Mouse (Mus musculus) CD8-positive naive resting alpha-beta T cell, adult 57 days (primary cell): ENCODE results near the gene Olfr781. TPM values are rescaled to one million over a fixed set of nuclear protein-coding genes. Genes with fewer than 3 reads are reported as not detected.

Experiments
- total RNA-seq: library from RNA; stranded (reverse); gene quantifications from one replicate; pipeline ENCODE4 v1.2.4, GENCODE M21; 2023

Olfr781 gene
- total RNA-seq = not detected

DNA sequence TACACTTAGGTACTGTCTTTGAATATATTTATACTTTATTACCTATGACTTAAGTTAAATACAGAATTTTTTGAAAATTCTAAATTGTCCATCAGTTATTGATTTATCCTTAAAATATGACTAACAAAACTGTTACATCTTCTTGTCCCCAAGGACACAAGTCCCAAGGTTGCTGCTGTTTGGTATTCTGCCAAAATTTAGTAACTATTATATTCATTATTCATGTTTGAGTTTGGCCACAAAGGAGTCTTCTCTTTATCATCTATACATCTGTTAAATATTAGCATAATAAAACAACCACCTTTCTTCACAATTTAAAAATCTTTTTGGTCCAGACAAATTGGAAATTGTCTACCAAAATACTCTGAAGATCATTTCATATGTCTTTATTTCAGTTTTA is at the start of gene Olfr781:
TSS of gene Olfr781 (plus strand) at position 301 of the 400 bp plus-strand sequence.

DNA sequence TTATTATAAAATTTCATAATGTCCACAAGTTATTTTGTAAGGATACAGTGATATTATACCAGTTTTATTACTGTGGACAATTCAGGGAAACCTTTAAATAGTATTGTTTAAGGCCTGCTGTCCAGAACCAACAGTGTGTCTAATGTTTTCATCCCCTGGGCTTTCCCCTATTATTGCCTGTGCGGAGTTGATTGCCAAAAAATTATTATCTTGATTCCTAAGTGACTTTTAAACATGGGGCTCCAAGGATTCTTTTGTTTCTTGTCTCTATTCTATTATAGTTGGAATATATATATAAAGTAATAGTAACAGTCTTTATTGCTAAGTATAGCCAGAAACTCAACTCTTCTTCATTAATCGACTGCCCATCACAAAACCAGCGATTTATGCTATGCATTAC is 10.8 kb upstream of the Olfr781 start, which contains the start of gene Olfr780:
TSS of gene Olfr780 (plus strand) at position 301 of the 400 bp plus-strand sequence.

GRCm38 (mm10) chr10:129348550-129348949 is 19.9 kb downstream of the Olfr781 start, which contains the start of gene Olfr782:
Gene Olfr782 (plus strand): TSS chr10:129348850.

Other genes with a start within 250 kb of the Olfr781 start
- not detected for gene Olfr767, start 245.9 kb upstream of the Olfr781 start, total RNA-seq
- gene Olfr768, start 229.5 kb upstream of the Olfr781 start, total RNA-seq = not detected
- not detected for gene Olfr769, start 211.0 kb upstream of the Olfr781 start, total RNA-seq
- not detected for gene Olfr770, start 189.9 kb upstream of the Olfr781 start, total RNA-seq
- gene Olfr771, start 164.1 kb upstream of the Olfr781 start, total RNA-seq = not detected
- gene Olfr772, start 150.9 kb upstream of the Olfr781 start, total RNA-seq = not detected
- gene Olfr773, start 141.4 kb upstream of the Olfr781 start, total RNA-seq = not detected
- not detected for gene Olfr774, start 92.7 kb upstream of the Olfr781 start, total RNA-seq
- gene Olfr775, start 80.4 kb upstream of the Olfr781 start, total RNA-seq = not detected
- not detected for gene Olfr776, start 69.7 kb upstream of the Olfr781 start, total RNA-seq
- not detected for gene Olfr777, start 57.4 kb upstream of the Olfr781 start, total RNA-seq
- not detected for gene Olfr780, start 10.7 kb upstream of the Olfr781 start, total RNA-seq
- gene Olfr782, start 20.0 kb downstream of the Olfr781 start, total RNA-seq = not detected
- gene Olfr784, start 55.2 kb downstream of the Olfr781 start, total RNA-seq = not detected
- not detected for gene Olfr785, start 76.6 kb downstream of the Olfr781 start, total RNA-seq
- not detected for gene Olfr786, start 98.5 kb downstream of the Olfr781 start, total RNA-seq
- not detected for gene Olfr787, start 133.0 kb downstream of the Olfr781 start, total RNA-seq
- gene Olfr788, start 142.1 kb downstream of the Olfr781 start, total RNA-seq = not detected
- not detected for gene Olfr789, start 155.9 kb downstream of the Olfr781 start, total RNA-seq
- not detected for gene Olfr790, start 169.6 kb downstream of the Olfr781 start, total RNA-seq
- gene Olfr791, start 192.9 kb downstream of the Olfr781 start, total RNA-seq = not detected
- gene Olfr792, start 210.3 kb downstream of the Olfr781 start, total RNA-seq = not detected
- gene Olfr794, start 238.8 kb downstream of the Olfr781 start, total RNA-seq = not detected